ENCODE assay signal across 21 mouse cellular contexts in genomic region chr19:49301364-49302091, GRCm38 (mm10).
DNase-seq lines count a peak whose midpoint lies in the region; ATAC-seq and TF ChIP-seq lines count a peak whose summit lies in the region.
"Had no signal": no experiment of that assay in that cellular context is flagged by ENCODE, and none has a peak within 500 bp of the region (broad histone marks: within the 10 kb centered on the region; RNA-seq: fewer than 3 reads in every experiment).

No protein-coding gene starts in this region.

- no peaks in the 10 kb centered on the region for H3K27me3 ChIP-seq in forebrain, embryonic 15.5 days
- no peaks in the 10 kb centered on the region for H3K27me3 ChIP-seq in forebrain, embryonic 11.5 days (ENCODE audit: control insufficient read depth, insufficient read depth, low read length)
- no peaks in the 10 kb centered on the region for H3K27me3 ChIP-seq in stomach, embryonic 15.5 days (replicated peaks)
- H3K27me3 ChIP-seq: CH12.LX; heart, embryonic 12.5 days; liver, embryonic 12.5 days had no signal

- no peak overlapping the region for H3K4me2 ChIP-seq in forebrain, embryonic 15.5 days (replicated peaks)
- no peak overlapping the region for H3K4me2 ChIP-seq in forebrain, embryonic 11.5 days (ENCODE audit: low read depth, low read length, severe bottlenecking)
- no peak overlapping the region for H3K4me2 ChIP-seq in stomach, embryonic 15.5 days
- H3K4me2 ChIP-seq: heart, embryonic 12.5 days; hindbrain, embryonic 14.5 days; liver, embryonic 12.5 days; midbrain, embryonic 11.5 days had no signal

- H3K27ac ChIP-seq in forebrain, embryonic 15.5 days (replicated peaks): no peak overlapping the region
- no peak overlapping the region for H3K27ac ChIP-seq in forebrain, embryonic 11.5 days (ENCODE audit: low read depth, low read length)
- H3K27ac ChIP-seq in stomach, embryonic 15.5 days: peak overlapping the region; percentile 35; the same call in 1 of the 2 replicates
- H3K27ac ChIP-seq: gastrocnemius, adult 2 months; hindbrain, embryonic 14.5 days; liver, embryonic 12.5 days had no signal

- 43% methylated on average over 7 of the region's 7 CpGs for WGBS in forebrain, embryonic 15.5 days
- 87% methylated on average over 7 of the region's 7 CpGs for WGBS in forebrain, embryonic 11.5 days
- 60% methylated on average over 7 of the region's 7 CpGs for WGBS in lung, adult 2 months
- 46% methylated on average over 7 of the region's 7 CpGs for WGBS in stomach, embryonic 15.5 days

- no peak overlapping the region for H3K9ac ChIP-seq in forebrain, embryonic 15.5 days (replicated peaks)
- no peak overlapping the region for H3K9ac ChIP-seq in forebrain, embryonic 11.5 days (ENCODE audit: low read length)
- H3K9ac ChIP-seq in stomach, embryonic 15.5 days: no peak overlapping the region
- H3K9ac ChIP-seq: heart, embryonic 12.5 days; hindbrain, embryonic 14.5 days; liver, embryonic 12.5 days had no signal

- no peaks in the 10 kb centered on the region for H3K9me3 ChIP-seq in forebrain, embryonic 15.5 days
- no peaks in the 10 kb centered on the region for H3K9me3 ChIP-seq in forebrain, embryonic 11.5 days (ENCODE audit: control insufficient read depth, low read length)
- H3K9me3 ChIP-seq in stomach, embryonic 15.5 days: no peaks in the 10 kb centered on the region
- H3K9me3 ChIP-seq: heart, embryonic 12.5 days; liver, embryonic 12.5 days had no signal

- peaks cover 29% of the 10 kb centered on the region for H3K4me1 ChIP-seq in forebrain, embryonic 15.5 days
- 0 out of 2 replicates have a peak, but pooled peaks cover 2% of the 10 kb centered on the region for H3K4me1 ChIP-seq in forebrain, embryonic 11.5 days (replicated peaks; ENCODE audit: control insufficient read depth, insufficient read depth, low read length)
- no peaks in the 10 kb centered on the region; the same call in 1 of the 2 replicates for H3K4me1 ChIP-seq in lung, adult 2 months (ENCODE audit: control insufficient read depth, insufficient read depth, low read length)
- no peaks in the 10 kb centered on the region for H3K4me1 ChIP-seq in stomach, embryonic 15.5 days
- H3K4me1 ChIP-seq: heart, embryonic 12.5 days; liver, embryonic 12.5 days had no signal

- TF ChIP-seq CTCF in lung, adult 2 months (IDR thresholded peaks at IDR 0.05; ENCODE audit: insufficient read depth, low read length): no peak

- ATAC-seq in forebrain, embryonic 15.5 days (replicated peaks): peak; percentile 27; the same call in 1 of the 2 replicates
- no peak for ATAC-seq in forebrain, embryonic 11.5 days (replicated peaks; ENCODE audit: low FRiP score)
- ATAC-seq in stomach, embryonic 15.5 days (ENCODE audit: insufficient read depth, low FRiP score, low read depth): peak; percentile 53; the same call in 1 of the 2 replicates
- ATAC-seq: liver, embryonic 12.5 days had no signal

- no peaks in the 10 kb centered on the region for H3K36me3 ChIP-seq in forebrain, embryonic 15.5 days
- H3K36me3 ChIP-seq in forebrain, embryonic 11.5 days (ENCODE audit: control insufficient read depth, insufficient read depth, low read length): no peaks in the 10 kb centered on the region
- H3K36me3 ChIP-seq in stomach, embryonic 15.5 days: no peaks in the 10 kb centered on the region
- H3K36me3 ChIP-seq: heart, embryonic 12.5 days; liver, embryonic 12.5 days had no signal

- no peak overlapping the region for H3K4me3 ChIP-seq in forebrain, embryonic 15.5 days
- H3K4me3 ChIP-seq in forebrain, embryonic 11.5 days (ENCODE audit: low read depth, low read length): no peak overlapping the region
- H3K4me3 ChIP-seq in lung, adult 2 months (replicated peaks; ENCODE audit: extremely low read depth, low read depth, low read length): no peak overlapping the region
- no peak overlapping the region for H3K4me3 ChIP-seq in stomach, embryonic 15.5 days (replicated peaks)
- H3K4me3 ChIP-seq: gastrocnemius, adult 2 months; heart, embryonic 12.5 days; liver, embryonic 12.5 days had no signal

- no peak for DNase-seq in forebrain, embryonic 11.5 days (ENCODE audit: low spot score)
- DNase-seq in kidney, postnatal 10 days: peak; percentile 51
- DNase-seq in kidney, adult 18-20 months: no peak
- DNase-seq in lung, postnatal 10 days: peak; percentile 37
- no peak for DNase-seq in lung, adult 2 months
- no peak for DNase-seq in urinary bladder, adult 18-20 months (ENCODE audit: low spot score in 2 of 2)
- DNase-seq: adrenal gland, postnatal 25 days; cerebellum, adult 11-12 months; cerebellum, postnatal 25 days; gastrocnemius, adult 2 months; kidney, adult 8-10 months; layer of hippocampus, adult 9-11 months; retina, postnatal 1 day; thymus, postnatal 25 days had no signal

- no peak for TF ChIP-seq POLR2A in lung, adult 2 months (IDR thresholded peaks at IDR 0.05; ENCODE audit: borderline replicate concordance, extremely low read depth, low read depth, low read length)

Comparison
In these comparisons a context has a peak if more than half of its experiments do, and no peak if none do; other contexts are left out.
1. DNase-seq: peak in kidney, postnatal 10 days (single experiment) and lung, postnatal 10 days (single experiment); none in forebrain, embryonic 11.5 days (single experiment), kidney, adult 18-20 months (single experiment), lung, adult 2 months (single experiment) and urinary bladder, adult 18-20 months (0 of 2).